Mouse (Mus musculus) left cerebral cortex, postnatal 36 days (tissue): ENCODE results near the gene Flvcr2. TPM values are rescaled to one million over a fixed set of nuclear protein-coding genes. Genes with fewer than 3 reads are reported as not detected.

Experiments
- DNase-seq, 2 experiments: peaks; one replicate each; pipeline ENCODE4 v3.0.0; 2021 to 2022; ENCODE audit warnings: low spot score in 2 of 2, mixed read lengths in 1 of 2
- intact Hi-C: fragments of 180-260 bp; cut with DNase I; formaldehyde crosslinking; loops from one replicate; pipeline ENCODE4 v1.15.1; 2025
- total RNA-seq, 2 experiments: library from RNA; stranded (reverse); gene quantifications; 2 replicates each; pipeline ENCODE4 v1.2.3; 2021

The Flvcr2 gene
- total RNA-seq, 2 experiments from 2014 or later = 2.2 to 2.3 TPM

GRCm38 (mm10) chr12:85729022-85729944 is 17.1 kb upstream of the Flvcr2 start:
- intact Hi-C loops = loop anchor here (5.0 kb wide), 1 partner anchor 232 kb away; no protein-coding TSS in a partner anchor
- peak; percentile 42 to 45 for DNase-seq

- intact Hi-C loops = loop anchor here (5.0 kb wide), 1 partner anchor 233 kb away; no protein-coding TSS in a partner anchor
- no peak for DNase-seq
These were observed 16.4 kb upstream of the Flvcr2 start for GRCm38 (mm10) chr12:85729945-85730290.

- intact Hi-C loops = no loop called here
These were observed 10.1 kb upstream of the Flvcr2 start for GRCm38 (mm10) chr12:85736203-85736602.

DNA sequence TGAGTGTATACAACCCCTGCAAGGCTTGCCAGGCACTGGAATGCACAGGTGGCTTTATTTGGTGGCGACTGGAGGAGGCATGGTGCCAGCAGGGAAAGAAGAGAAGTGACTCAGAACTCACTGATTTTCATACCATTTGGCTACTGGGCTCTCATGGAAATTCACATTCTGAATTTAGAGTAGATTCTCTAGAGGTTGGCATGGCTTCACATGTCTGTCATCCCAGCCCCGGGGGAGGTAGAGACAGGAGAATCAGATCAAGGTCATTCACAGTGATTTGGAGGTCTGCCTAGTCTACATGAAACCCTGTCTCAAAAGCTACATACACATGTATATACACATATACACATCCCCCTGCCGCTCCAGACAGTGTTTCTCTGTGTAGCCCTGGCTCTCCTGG is 9.4 kb upstream of the Flvcr2 start:
- DNase-seq = peak; percentile 23 to 27
- intact Hi-C loops = no loop called here

More at GRCm38 (mm10) chr12:85736203-85736602, 10.1 kb upstream of the Flvcr2 start:
- no peak for DNase-seq

GRCm38 (mm10) chr12:85746696-85747219 is 419 bp downstream of the Flvcr2 start:
- intact Hi-C loops = loop anchor here (2.0 kb wide), 1 partner anchor 70 kb away; no protein-coding TSS in a partner anchor
- DNase-seq = no peak

- DNase-seq = no peak
- intact Hi-C loops = loop anchor here (2.0 kb wide), 1 partner anchor 69 kb away; no protein-coding TSS in a partner anchor
These were observed 1.0 kb downstream of the Flvcr2 start for GRCm38 (mm10) chr12:85747343-85747742.

DNA sequence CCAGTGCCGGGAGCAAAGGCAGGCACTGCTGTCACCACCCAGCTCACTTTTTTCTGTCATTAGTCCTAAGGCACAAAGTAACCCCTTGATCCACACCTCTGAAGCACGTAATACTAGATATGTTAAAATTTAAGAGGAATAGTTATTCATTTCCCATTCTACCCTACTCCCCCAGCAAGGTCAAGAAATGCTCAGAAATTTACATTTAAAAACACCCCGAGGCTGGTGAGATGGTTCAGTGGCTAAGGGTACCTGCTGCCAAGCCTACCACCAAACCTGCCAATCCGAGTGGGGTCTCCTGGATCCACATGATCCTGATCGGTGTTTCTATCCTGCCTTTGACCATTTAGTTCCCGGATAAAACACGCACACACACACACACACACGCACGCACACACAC is 3.5 kb downstream of the Flvcr2 start:
- DNase-seq = no peak
- intact Hi-C loops = no loop called here

DNA sequence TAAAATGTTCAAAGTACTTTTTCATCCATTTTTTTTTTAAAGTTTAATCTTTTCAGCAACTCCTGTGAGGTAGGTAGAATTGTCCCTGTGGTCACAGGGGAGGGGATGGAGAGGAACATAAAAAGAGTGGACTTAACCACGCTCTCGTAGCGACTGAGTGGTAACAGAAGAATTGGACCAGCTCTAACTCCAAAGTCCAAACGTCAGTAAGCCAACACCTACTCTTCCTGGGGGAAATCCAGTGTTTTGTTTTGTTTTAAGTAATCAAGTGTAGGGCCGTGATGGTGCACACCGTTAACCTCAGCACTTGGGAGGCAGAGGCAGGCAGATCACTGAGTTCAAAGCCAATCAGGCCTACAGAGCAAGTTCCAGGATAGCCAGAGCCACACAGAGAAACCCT is 5.8 kb downstream of the Flvcr2 start:
- intact Hi-C loops = no loop called here
- DNase-seq = no peak

GRCm38 (mm10) chr12:85753223-85753622 is 6.9 kb downstream of the Flvcr2 start:
- intact Hi-C loops = no loop called here
- no peak for DNase-seq

GRCm38 (mm10) chr12:85754611-85755265 is 8.4 kb downstream of the Flvcr2 start:
- intact Hi-C loops = no loop called here
- no peak for DNase-seq

- DNase-seq = no peak
- intact Hi-C loops = no loop called here
These were observed 10.1 kb downstream of the Flvcr2 start for GRCm38 (mm10) chr12:85756455-85756854.

- no peak for DNase-seq
- intact Hi-C loops = no loop called here
These were observed 10.7 kb downstream of the Flvcr2 start for GRCm38 (mm10) chr12:85757074-85757473.

DNA sequence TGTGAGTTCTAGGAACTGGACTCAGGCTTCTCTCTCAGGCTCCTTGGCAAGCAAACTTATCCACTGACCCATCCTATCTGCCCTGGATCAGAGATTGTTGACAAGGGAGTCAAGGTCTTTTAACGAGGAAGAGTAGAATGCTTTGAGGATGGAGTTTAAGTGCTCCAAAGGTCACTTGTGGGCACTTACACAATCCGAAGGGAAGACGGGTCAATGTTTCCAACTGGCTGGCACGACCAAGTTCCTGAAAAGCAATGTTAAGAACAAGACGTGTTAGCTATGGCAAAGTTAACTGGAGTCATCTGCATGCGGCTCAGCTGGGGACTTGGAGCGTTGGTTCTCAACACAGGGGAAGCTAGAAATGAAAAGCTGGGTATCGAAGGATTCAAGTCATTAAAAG is 12.4 kb downstream of the Flvcr2 start:
- no peak for DNase-seq
- intact Hi-C loops = no loop called here

DNA sequence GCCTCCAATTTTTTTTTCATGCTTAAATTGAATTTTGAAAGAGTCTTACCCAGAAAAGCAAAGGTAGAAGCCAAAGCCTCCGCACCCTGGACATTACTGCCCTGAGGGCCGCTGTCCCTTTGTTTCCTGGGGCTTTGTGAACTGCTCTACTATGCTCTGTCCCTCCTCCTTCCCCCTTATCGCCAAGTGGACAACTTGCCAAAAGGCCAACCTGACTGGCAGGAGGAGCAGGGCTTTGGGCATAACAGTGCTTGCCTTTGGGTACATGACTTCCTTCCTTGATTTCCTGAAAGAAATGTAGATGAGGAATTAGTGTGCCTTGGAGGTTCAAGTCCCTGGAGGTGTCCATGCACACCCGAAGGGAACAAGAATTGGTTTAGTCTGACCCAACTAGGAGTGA is 15.1 kb downstream of the Flvcr2 start:
- intact Hi-C loops = no loop called here
- no peak for DNase-seq

DNA sequence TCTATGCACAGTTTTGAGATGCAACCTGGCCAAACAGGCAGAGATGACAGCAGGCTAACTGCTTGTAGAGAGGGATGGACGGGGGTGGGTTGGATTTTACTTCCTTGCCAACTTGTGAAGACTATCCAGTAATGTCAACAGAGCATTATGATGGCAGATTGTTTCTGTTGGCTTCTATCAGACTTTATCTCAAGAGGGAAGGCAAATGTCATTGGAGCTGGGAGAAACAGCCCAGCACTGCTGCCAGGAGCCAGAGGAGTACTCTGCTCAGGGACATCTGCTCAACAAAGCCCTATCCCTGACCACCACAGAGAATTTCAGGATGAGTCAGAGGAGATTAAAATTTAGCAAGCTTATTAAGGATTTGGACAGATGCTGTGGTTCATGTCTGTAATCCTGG is 18.3 kb downstream of the Flvcr2 start:
- DNase-seq = no peak
- intact Hi-C loops = no loop called here

- DNase-seq = no peak
- intact Hi-C loops = no loop called here
These were observed 19.9 kb downstream of the Flvcr2 start for GRCm38 (mm10) chr12:85766287-85766686.

DNA sequence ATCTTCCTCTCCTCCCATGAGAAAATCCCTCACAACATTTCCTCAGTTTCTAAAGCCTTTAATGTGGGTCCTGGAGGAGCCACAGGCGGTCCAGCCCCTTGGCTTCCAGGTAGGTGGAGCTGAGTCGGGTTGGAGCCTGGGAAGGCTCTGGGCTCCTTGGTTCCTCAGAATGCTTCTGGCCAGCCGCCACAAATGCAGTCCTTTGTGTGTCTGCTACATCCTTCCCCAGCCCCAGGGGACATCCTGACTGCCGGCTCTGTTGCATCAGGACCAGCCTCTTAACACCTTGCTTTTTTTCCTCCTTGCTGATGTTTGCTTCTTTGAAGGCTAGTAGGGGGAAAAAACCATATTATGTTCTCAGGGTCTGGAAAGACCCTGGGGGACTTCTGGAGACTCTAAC is 21.4 kb downstream of the Flvcr2 start:
- intact Hi-C loops = no loop called here
- no peak for DNase-seq

DNA sequence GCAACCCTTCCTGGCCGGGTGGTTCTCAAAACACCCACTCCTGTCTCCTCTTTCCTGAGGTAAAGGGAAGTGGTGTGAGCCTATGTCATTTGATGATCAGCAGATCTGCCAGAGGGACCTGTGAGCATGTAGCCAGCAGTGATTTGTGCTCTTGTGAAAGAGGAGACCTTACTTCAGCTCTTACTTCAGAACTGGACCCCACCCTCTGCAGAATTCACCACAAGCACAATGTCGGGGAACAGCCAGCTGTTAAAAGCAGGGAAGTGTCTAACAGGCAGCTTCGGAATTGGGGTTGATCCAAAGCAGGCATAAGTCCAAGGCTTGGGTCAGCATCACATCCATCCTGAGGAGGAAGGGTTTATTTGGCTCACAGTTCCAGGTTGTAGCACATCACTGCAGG is 25.0 kb downstream of the Flvcr2 start:
- intact Hi-C loops = no loop called here
- DNase-seq = no peak

- no peak for DNase-seq
- intact Hi-C loops = no loop called here
These were observed 32.6 kb downstream of the Flvcr2 start for GRCm38 (mm10) chr12:85778962-85779361.

DNA sequence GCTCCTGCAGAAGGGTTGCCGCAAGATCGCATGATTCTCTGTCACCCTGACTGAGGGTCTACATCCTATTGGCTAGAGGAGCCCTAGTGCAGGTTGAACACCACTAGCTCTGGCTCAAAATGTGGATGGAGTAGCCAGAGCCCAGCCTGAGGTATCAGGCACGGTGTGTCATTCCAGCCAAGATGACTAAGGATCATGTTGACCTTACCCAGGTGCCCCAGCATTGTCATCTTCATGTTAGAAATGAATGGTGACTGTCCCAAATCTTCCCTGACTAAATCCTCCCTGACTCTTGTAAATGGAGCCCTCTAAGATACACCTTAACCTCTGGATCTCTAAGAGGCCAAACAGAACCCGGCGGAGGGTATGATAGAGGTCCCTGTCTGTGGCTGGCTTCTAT is 33.4 kb downstream of the Flvcr2 start:
- intact Hi-C loops = no loop called here
- DNase-seq = no peak

DNA sequence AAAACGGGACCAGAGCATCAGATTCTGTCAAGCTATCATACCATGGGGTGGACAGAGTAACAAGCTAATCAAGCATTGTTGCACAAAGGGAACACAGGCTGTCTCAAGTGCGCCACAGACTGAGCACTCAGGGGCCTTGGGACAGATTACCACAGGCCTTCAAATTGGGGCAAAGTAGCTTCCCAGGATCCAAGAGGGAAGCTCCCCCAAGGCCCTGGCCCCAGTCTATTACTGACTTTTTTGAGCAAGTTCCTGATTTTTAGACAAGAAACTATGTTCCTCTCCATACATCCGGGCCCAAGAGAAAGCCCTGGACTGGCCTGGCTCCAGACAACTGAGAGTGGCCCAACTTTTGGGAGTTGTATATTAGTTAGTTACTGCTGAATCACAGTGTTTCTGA is 35.3 kb downstream of the Flvcr2 start:
- intact Hi-C loops = no loop called here

More for the DNA sequence above, 35.3 kb downstream of the Flvcr2 start:
- DNase-seq = no peak
